15 mouse cellular contexts compared by ENCODE assay signal in the genomic region with DNA sequence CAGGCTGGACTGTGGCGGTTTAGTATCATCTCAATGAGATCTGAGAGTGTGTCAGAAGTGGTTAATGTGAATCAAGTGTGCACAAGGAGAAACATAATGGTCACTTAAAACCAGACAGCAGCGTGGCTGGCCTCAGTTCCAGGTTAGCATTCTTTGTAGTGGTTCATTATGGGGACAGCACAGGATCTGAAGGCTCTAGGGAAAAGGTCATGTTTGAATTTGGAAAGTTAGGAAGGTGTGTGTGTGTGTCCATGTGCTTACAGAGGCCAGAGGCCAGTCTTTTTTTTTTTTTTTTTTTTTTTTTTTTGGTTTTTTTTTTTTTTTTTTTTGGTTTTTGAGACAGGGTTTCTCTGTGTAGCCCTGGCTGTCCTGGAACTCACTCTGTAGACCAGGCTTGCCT.
"Had no signal": no experiment of that assay in that cellular context is flagged by ENCODE, and none has a peak within 500 bp of the region (broad histone marks: within the 10 kb centered on the region; RNA-seq: fewer than 3 reads in every experiment).

No protein-coding gene starts in this region.

- H3K36me3 ChIP-seq: neural tube, embryonic 15.5 days; stomach, embryonic 15.5 days had no signal

- H3K9me3 ChIP-seq: neural tube, embryonic 15.5 days; stomach, embryonic 15.5 days had no signal

- H3K4me3 ChIP-seq: neural tube, embryonic 15.5 days; stomach, embryonic 15.5 days had no signal

- H3K9ac ChIP-seq: neural tube, embryonic 15.5 days; stomach, embryonic 15.5 days had no signal

- H3K4me1 ChIP-seq: stomach, embryonic 15.5 days had no signal

- H3K27me3 ChIP-seq: stomach, embryonic 15.5 days had no signal

- H3K27ac ChIP-seq: neural tube, embryonic 15.5 days; stomach, embryonic 15.5 days; stomach, postnatal 0 days had no signal

- DNase-seq: retina, postnatal 1 day; right cerebral cortex, adult 18-20 months; right cerebral cortex, postnatal 14 days; right cerebral cortex, postnatal 25 days; right cerebral cortex, postnatal 4 days; spleen, adult 18-20 months; thymus, adult 18-20 months; thymus, adult 2 months; thymus, postnatal 14 days; thymus, postnatal 25 days; thymus, postnatal 36 days; thymus, postnatal 4 days had no signal

- H3K4me2 ChIP-seq: neural tube, embryonic 15.5 days; stomach, embryonic 15.5 days had no signal
